Mouse (Mus musculus): ENCODE measurements around the gene Usp47. TPM values are rescaled to one million over a fixed set of nuclear protein-coding genes. Genes with fewer than 3 reads are reported as not detected.

Gene Usp47
- polyA plus RNA-seq, 1 experiment = 24.7 TPM

DNA sequence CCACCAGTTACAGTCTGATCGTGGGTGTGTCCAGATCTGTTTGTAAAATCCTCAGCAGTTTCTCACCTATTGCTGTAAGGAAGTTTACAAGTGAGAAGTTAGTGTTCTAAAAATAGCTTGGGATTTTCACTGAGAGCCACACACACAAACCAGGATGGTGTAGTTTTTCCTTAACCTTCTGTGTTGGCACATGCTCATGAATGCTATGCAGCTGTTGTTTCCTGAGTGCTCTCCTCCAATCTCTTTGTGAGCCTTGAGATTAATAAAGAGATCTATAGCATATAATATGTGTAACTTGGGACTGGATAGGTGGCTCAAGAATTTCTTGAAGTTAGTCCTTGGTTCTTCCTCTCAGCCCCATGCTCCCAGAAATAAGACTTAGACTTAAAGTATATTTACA is 13.3 kb downstream of the Usp47 start:
- no peaks in the 10 kb centered on the region for H3K36me3 ChIP-seq (ENCODE audit: control insufficient read depth, insufficient read depth)
- peaks cover 95% of the 10 kb centered on the region for H3K79me2 ChIP-seq (ENCODE audit: control insufficient read depth, insufficient read depth)
- H3K27me3 ChIP-seq (ENCODE audit: control insufficient read depth, insufficient read depth, insufficient read length) = no peaks in the 10 kb centered on the region
- H3ac ChIP-seq (ENCODE audit: control insufficient read depth, insufficient read length, low read depth) = no peak overlapping the region
- no peak overlapping the region for H3K4me3 ChIP-seq (ENCODE audit: insufficient read depth, poor library complexity, severe bottlenecking)
- TF ChIP-seq CTCF (IDR thresholded peaks at IDR 0.05; ENCODE audit: control insufficient read depth, insufficient read depth, insufficient read length) (no peak), MYOD1 (IDR thresholded peaks at IDR 0.05; ENCODE audit: control insufficient read depth, insufficient read length, low read depth) (peak; percentile 62)
- peaks cover 88% of the 10 kb centered on the region for H3K79me3 ChIP-seq (ENCODE audit: low read depth)

DNA sequence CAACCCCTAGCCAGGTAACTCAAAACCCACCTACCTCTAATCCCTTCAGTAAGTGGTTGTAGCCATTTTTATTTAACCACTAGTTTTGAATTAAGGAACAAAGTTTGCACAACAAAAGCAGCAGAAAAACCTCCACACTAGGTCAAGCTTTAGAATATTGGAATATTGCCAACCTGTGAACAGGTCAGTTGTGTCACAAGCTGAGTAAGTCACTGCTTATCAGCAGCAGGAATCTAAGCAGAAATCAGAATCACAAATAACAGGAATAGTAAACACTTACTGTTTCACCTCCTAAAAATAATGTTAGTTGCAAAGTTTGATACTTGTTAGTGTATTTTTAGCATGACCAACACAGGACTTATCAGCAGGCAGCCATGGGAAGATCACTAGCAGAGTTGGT is 17.0 kb downstream of the Usp47 start:
- Histone ChIP-seq H3K4me3 (ENCODE audit: insufficient read depth, poor library complexity, severe bottlenecking) (no peak overlapping the region), H3K79me3 (ENCODE audit: low read depth) (peaks cover 86% of the 10 kb centered on the region), H3K27me3 (ENCODE audit: control insufficient read depth, insufficient read depth, insufficient read length) (no peaks in the 10 kb centered on the region), H3ac (ENCODE audit: control insufficient read depth, insufficient read length, low read depth) (no peak overlapping the region), H3K36me3 (ENCODE audit: control insufficient read depth, insufficient read depth) (no peaks in the 10 kb centered on the region), H3K79me2 (ENCODE audit: control insufficient read depth, insufficient read depth) (peaks cover 95% of the 10 kb centered on the region)
- no peak for TF ChIP-seq MYOG (IDR thresholded peaks at IDR 0.05; ENCODE audit: control insufficient read depth, extremely low read depth, insufficient read length)
- TF ChIP-seq CEBPB (IDR thresholded peaks at IDR 0.05; ENCODE audit: low read depth) = no peak
- TF ChIP-seq CTCF (IDR thresholded peaks at IDR 0.05; ENCODE audit: control insufficient read depth, insufficient read depth, insufficient read length) = no peak
- TF ChIP-seq MAX (IDR thresholded peaks at IDR 0.05) = no peak
- no peak for TF ChIP-seq MYOD1 (IDR thresholded peaks at IDR 0.05; ENCODE audit: control insufficient read depth, insufficient read length, low read depth)
- no peak for TF ChIP-seq USF1 (IDR thresholded peaks at IDR 0.05; ENCODE audit: low read depth)
- TF ChIP-seq FOSL1 (IDR thresholded peaks at IDR 0.05; ENCODE audit: insufficient read depth, low read length, poor library complexity, severe bottlenecking) = no peak

DNA sequence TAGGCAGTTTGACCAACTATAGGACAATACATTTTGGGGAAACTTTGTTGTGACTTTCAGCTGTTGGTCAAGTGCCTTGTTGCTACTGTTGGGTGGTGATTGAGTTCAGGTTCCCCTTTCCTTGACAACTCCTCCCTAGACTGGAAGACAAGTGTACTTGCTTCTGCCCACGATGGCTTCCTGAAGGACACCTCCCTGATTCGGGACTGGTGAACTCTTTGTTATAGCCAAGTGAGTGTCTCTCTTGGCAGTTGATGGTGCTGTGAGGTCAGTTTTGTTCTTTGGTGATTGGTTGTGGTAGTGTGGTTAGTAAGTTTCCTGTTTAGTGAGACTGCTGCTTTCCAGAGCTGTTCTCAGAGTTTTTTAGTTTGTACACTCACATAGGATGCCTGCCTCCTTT is 19.5 kb downstream of the Usp47 start:
- Histone ChIP-seq H3K27me3 (ENCODE audit: control insufficient read depth, insufficient read depth, insufficient read length) (no peaks in the 10 kb centered on the region), H3K79me3 (ENCODE audit: low read depth) (peaks cover 93% of the 10 kb centered on the region), H3K79me2 (ENCODE audit: control insufficient read depth, insufficient read depth) (peaks cover 100% of the 10 kb centered on the region), H3K36me3 (ENCODE audit: control insufficient read depth, insufficient read depth) (no peaks in the 10 kb centered on the region), H3K4me3 (ENCODE audit: insufficient read depth, poor library complexity, severe bottlenecking) (no peak overlapping the region), H3ac (ENCODE audit: control insufficient read depth, insufficient read length, low read depth) (no peak overlapping the region)
- TF ChIP-seq MYOG (IDR thresholded peaks at IDR 0.05; ENCODE audit: control insufficient read depth, extremely low read depth, insufficient read length) = no peak
- no peak for TF ChIP-seq MYOD1 (IDR thresholded peaks at IDR 0.05; ENCODE audit: control insufficient read depth, insufficient read length, low read depth)
- no peak for TF ChIP-seq FOSL1 (IDR thresholded peaks at IDR 0.05; ENCODE audit: insufficient read depth, low read length, poor library complexity, severe bottlenecking)
- TF ChIP-seq USF1 (IDR thresholded peaks at IDR 0.05; ENCODE audit: low read depth) = no peak
- TF ChIP-seq MAX (IDR thresholded peaks at IDR 0.05) = no peak
- TF ChIP-seq CEBPB (IDR thresholded peaks at IDR 0.05; ENCODE audit: low read depth) = no peak

DNA sequence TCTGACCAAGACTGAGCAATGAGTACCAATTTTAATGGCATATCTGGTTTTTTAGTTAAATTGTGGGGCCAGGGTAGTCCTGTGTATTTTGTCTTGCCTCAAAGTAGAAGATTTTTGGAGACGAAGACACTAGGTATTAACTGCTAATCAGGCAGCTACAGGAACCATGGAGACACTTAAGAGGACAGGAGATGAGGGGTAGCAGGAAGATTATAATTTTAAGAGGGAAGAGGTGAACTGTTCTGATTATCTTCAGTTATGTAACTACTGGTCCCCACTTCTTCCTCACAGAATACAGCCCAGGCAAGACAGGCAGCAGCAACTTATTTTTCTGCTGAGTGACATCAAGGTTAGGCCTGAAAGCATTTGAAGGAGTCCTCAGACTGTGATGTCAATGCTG is 21.9 kb downstream of the Usp47 start:
- H3K4me3 ChIP-seq (ENCODE audit: insufficient read depth, poor library complexity, severe bottlenecking) = no peak overlapping the region
- no peaks in the 10 kb centered on the region for H3K27me3 ChIP-seq (ENCODE audit: control insufficient read depth, insufficient read depth, insufficient read length)
- peaks cover 84% of the 10 kb centered on the region for H3K79me3 ChIP-seq (ENCODE audit: low read depth)
- no peak for TF ChIP-seq MAX (IDR thresholded peaks at IDR 0.05)
- no peak for TF ChIP-seq CTCF (IDR thresholded peaks at IDR 0.05; ENCODE audit: control insufficient read depth, insufficient read depth, insufficient read length)
- TF ChIP-seq USF1 (IDR thresholded peaks at IDR 0.05; ENCODE audit: low read depth) = no peak
- TF ChIP-seq FOSL1 (IDR thresholded peaks at IDR 0.05; ENCODE audit: insufficient read depth, low read length, poor library complexity, severe bottlenecking) = no peak
- TF ChIP-seq MYOG (IDR thresholded peaks at IDR 0.05; ENCODE audit: control insufficient read depth, extremely low read depth, insufficient read length) = no peak
- TF ChIP-seq MYOD1 (IDR thresholded peaks at IDR 0.05; ENCODE audit: control insufficient read depth, insufficient read length, low read depth) = no peak
- TF ChIP-seq CEBPB (IDR thresholded peaks at IDR 0.05; ENCODE audit: low read depth) = no peak
- no peak overlapping the region for H3ac ChIP-seq (ENCODE audit: control insufficient read depth, insufficient read length, low read depth)
- H3K79me2 ChIP-seq (ENCODE audit: control insufficient read depth, insufficient read depth) = peaks cover 100% of the 10 kb centered on the region
- H3K36me3 ChIP-seq (ENCODE audit: control insufficient read depth, insufficient read depth) = no peaks in the 10 kb centered on the region

GRCm38 (mm10) chr7:112045794-112046388 is 22.6 kb downstream of the Usp47 start:
- Histone ChIP-seq H3K79me3 (ENCODE audit: low read depth) (peaks cover 83% of the 10 kb centered on the region), H3K36me3 (ENCODE audit: control insufficient read depth, insufficient read depth) (no peaks in the 10 kb centered on the region), H3K4me3 (ENCODE audit: insufficient read depth, poor library complexity, severe bottlenecking) (no peak overlapping the region), H3K79me2 (ENCODE audit: control insufficient read depth, insufficient read depth) (peaks cover 100% of the 10 kb centered on the region), H3ac (ENCODE audit: control insufficient read depth, insufficient read length, low read depth) (no peak overlapping the region), H3K27me3 (ENCODE audit: control insufficient read depth, insufficient read depth, insufficient read length) (no peaks in the 10 kb centered on the region)
- no peak for TF ChIP-seq MAX (IDR thresholded peaks at IDR 0.05)
- TF ChIP-seq FOSL1 (IDR thresholded peaks at IDR 0.05; ENCODE audit: insufficient read depth, low read length, poor library complexity, severe bottlenecking) = no peak
- TF ChIP-seq USF1 (IDR thresholded peaks at IDR 0.05; ENCODE audit: low read depth) = no peak

DNA sequence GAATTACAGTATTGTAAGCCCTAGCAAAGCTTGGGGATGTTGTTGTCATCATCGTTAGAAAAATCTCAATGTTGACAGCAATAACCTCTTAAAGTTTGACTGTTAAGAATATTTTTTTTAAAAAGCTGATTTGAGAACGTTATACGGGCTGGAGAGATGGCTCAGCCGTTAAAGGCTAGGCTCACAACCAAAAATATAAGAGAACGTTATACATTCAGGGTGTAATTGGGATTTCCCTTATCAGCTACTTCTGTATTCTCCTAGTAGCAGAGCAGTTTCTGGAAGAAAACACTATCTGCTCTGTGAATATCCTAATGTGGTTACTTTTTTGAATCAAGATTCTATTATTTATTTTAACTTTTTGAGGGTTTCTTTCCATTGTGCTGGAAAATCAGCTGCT is 25.3 kb downstream of the Usp47 start:
- H3K79me3 ChIP-seq (ENCODE audit: low read depth) = peaks cover 78% of the 10 kb centered on the region
- no peak overlapping the region for H3ac ChIP-seq (ENCODE audit: control insufficient read depth, insufficient read length, low read depth)
- H3K4me3 ChIP-seq (ENCODE audit: insufficient read depth, poor library complexity, severe bottlenecking) = no peak overlapping the region
- no peaks in the 10 kb centered on the region for H3K27me3 ChIP-seq (ENCODE audit: control insufficient read depth, insufficient read depth, insufficient read length)
- H3K36me3 ChIP-seq (ENCODE audit: control insufficient read depth, insufficient read depth) = peaks cover 11% of the 10 kb centered on the region
- TF ChIP-seq FOSL1 (IDR thresholded peaks at IDR 0.05; ENCODE audit: insufficient read depth, low read length, poor library complexity, severe bottlenecking) (no peak), MYOG (IDR thresholded peaks at IDR 0.05; ENCODE audit: control insufficient read depth, extremely low read depth, insufficient read length) (no peak), USF1 (IDR thresholded peaks at IDR 0.05; ENCODE audit: low read depth) (no peak), MAX (IDR thresholded peaks at IDR 0.05) (no peak), CEBPB (IDR thresholded peaks at IDR 0.05; ENCODE audit: low read depth) (no peak), MYOD1 (IDR thresholded peaks at IDR 0.05; ENCODE audit: control insufficient read depth, insufficient read length, low read depth) (no peak), CTCF (IDR thresholded peaks at IDR 0.05; ENCODE audit: control insufficient read depth, insufficient read depth, insufficient read length) (no peak)
- H3K79me2 ChIP-seq (ENCODE audit: control insufficient read depth, insufficient read depth) = peaks cover 100% of the 10 kb centered on the region

Measured in C2C12 (cell line).